Mouse (Mus musculus) kidney, postnatal 0 days (tissue): ENCODE measurements around the gene Gm49342. TPM values are rescaled to one million over a fixed set of nuclear protein-coding genes. Genes with fewer than 3 reads are reported as not detected.
A peak's percentile ranks its signal among the peaks of the same experiment; 100 is the strongest.
"Not testable (repeated sequence)": the region's sequence is repeated elsewhere in the genome, so short reads cannot be mapped to it uniquely, and the experiment has no call there.

Experiments used
- ATAC-seq: fragments of 200-750 bp; cut with Nextera tagmentation; replicated peaks from 2 replicates; pipeline ENCODE4 v1.8.0; 2017; ENCODE audit warnings: low read depth, moderate number of reproducible peaks, moderate TSS enrichment, moderate library complexity; ENCODE audit not compliant: low FRiP score
- DNase-seq: peaks from one replicate; pipeline ENCODE4 v3.0.0-alpha.2; 2016; ENCODE audit warnings: low spot score
- H3K27ac ChIP-seq: fragments of 300-500 bp; sonication (generic); 2 replicates; pipeline ENCODE4 v1.5.1; 2014; ENCODE audit warnings: mild to moderate bottlenecking
- H3K27me3 ChIP-seq: fragments of 300-500 bp; sonication (generic); 2 replicates; pipeline ENCODE4 v1.6.1; 2014; ENCODE audit warnings: low read length, mixed read lengths; ENCODE audit not compliant: insufficient read depth
- H3K36me3 ChIP-seq: fragments of 300-500 bp; sonication (generic); 2 replicates; pipeline ENCODE4 v1.6.1; 2014; ENCODE audit warnings: low read length, mixed read lengths; ENCODE audit not compliant: insufficient read depth
- H3K4me1 ChIP-seq: fragments of 300-500 bp; sonication (generic); replicated peaks from 2 replicates; pipeline ENCODE4 v1.6.1; 2014; ENCODE audit warnings: antibody characterized with exemption, low read length, mixed read lengths; ENCODE audit not compliant: insufficient read depth
- H3K4me2 ChIP-seq: fragments of 300-500 bp; sonication (generic); 2 replicates; pipeline ENCODE4 v1.6.1; 2014; ENCODE audit warnings: mild to moderate bottlenecking, low read length, moderate library complexity, mixed read lengths
- H3K4me3 ChIP-seq: fragments of 300-500 bp; sonication (generic); replicated peaks from 2 replicates; pipeline ENCODE4 v1.5.1; 2014; ENCODE audit warnings: low read depth, low read length
- H3K9ac ChIP-seq: fragments of 300-500 bp; sonication (generic); 2 replicates; pipeline ENCODE4 v1.6.1; 2014; ENCODE audit warnings: low read depth, low read length
- H3K9me3 ChIP-seq: fragments of 300-500 bp; sonication (generic); replicated peaks from 2 replicates; pipeline ENCODE4 v1.6.1; 2016; ENCODE audit warnings: low read length, inconsistent platforms, mixed read lengths
- CTCF ChIP-seq: IDR thresholded peaks from 2 replicates; pipeline ENCODE4 v1.5.1; 2016; ENCODE audit warnings: antibody characterized with exemption, low read depth, mild to moderate bottlenecking, moderate library complexity
- WGBS: fragments of 180-500 bp; shearing (Covaris S2); extraction: QIAGEN DNeasy Blood & Tissue Kit; methylation state at CpG from one replicate; pipeline ENCODE4 v1.1.7; 2014; 5-methylcytosine and 5-hydroxymethylcytosine counted together
- polyA plus RNA-seq: library from polyadenylated mRNA; unstranded; fragments of >200 nt; fragmentation: Nextera tagmentation; extraction: Ambion mirVana; gene quantifications from 2 replicates; pipeline ENCODE4 v1.2.1, GENCODE M21; 2015

Gm49342 gene
- polyA plus RNA-seq, 1 experiment from 2014 or later, result not detected

DNA sequence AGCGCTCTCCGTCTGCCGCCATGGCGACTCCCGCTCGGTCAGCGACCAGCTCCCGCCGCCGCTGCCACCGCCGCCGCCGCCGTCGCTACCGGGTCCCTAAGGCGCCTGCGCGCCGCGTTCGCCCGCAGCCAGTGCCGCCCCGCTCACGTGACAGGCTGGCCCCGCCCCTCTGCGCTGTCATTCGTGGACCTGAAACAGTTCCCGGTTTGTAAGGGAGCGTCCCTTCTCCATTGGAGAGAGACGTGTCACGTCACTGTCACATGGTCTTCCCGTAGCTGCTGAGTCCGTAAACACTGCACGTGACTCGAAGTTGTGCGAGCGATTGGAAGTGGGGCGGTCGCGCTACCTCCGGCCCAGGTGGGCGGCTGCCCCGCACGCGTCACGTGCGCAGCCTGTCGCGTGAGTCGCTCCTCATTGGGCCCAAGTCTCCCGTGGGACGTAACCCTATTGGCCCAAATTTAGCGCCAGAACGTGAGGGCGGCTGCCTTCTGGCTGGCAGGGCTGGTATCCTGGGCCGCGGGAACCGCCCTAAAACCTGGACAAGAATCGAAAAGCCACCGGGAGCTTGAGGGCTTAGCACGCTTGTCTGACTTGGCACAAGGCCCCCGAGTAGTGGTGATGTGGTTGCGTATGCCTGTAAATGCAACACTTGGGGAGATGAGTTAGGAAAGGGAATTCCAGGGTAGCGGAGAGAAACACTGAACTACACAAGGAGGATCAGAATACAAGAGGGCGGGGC is 13.4 kb upstream of the Gm49342 start, which contains the start of the genes Pip4p1 and Pnp:
Pip4p1 (minus strand) TSS at position 103 of the 739 bp plus-strand sequence.
Pnp (plus strand) TSS at position 329 of the 739 bp plus-strand sequence.
- Histone ChIP-seq H3K27ac (peak within 1 kb of the TSS; percentile 87), H3K9ac (peak within 1 kb of the TSS; percentile 94), H3K36me3 (peaks cover 23% of the 10 kb centered on the region), H3K4me3 (peak within 1 kb of the TSS; percentile 88), H3K4me2 (peak within 1 kb of the TSS; percentile 84), H3K4me1 (0 out of 2 replicates have a peak, but pooled peaks cover 2% of the 10 kb centered on the region), H3K9me3 (no peaks in the 10 kb centered on the region), H3K27me3 (no peaks in the 10 kb centered on the region)
- peak; percentile 99 for DNase-seq
- under 1% methylated on average over 68 of the region's 68 CpGs for WGBS
- TF ChIP-seq CTCF, result no peak
- peak; percentile 100 for ATAC-seq

DNA sequence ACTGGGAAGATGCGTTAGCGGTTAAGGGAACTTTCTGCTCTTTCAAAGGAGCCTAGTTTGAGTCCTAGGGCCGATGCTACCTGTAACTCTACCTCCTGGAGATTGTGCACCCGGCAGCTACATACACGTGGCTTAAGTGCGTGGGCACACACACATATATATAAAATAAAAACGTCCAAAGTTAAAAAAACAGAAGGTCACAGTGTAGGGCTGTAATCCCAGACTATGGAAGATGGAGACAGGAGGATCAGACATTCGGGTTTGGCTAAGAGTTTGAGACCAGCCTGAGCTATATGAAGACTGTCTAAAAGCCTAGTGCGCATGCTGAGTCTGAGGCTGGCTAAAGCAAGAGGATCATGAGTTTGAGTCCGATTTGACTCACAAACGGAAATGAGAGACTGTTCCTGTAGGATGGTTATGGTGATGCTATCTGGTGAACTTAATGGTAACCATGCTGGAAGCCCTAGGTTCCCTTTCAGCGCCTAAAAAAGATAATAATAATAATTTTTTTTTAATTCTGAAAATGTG is 12.8 kb upstream of the Gm49342 start:
- DNase-seq, result no peak
- Histone ChIP-seq H3K9ac (peak overlapping the region; percentile 15; the same call in 1 of the 2 replicates), H3K36me3 (peaks cover 21% of the 10 kb centered on the region), H3K9me3 (no peaks in the 10 kb centered on the region), H3K4me2 (peak overlapping the region; percentile 61), H3K27me3 (no peaks in the 10 kb centered on the region), H3K4me1 (no peaks in the 10 kb centered on the region), H3K4me3 (peak overlapping the region; percentile 88), H3K27ac (peak overlapping the region; percentile 65)
- 5% methylated on average over 12 of the region's 12 CpGs for WGBS
- ATAC-seq, result no peak
- TF ChIP-seq CTCF, result no peak

DNA sequence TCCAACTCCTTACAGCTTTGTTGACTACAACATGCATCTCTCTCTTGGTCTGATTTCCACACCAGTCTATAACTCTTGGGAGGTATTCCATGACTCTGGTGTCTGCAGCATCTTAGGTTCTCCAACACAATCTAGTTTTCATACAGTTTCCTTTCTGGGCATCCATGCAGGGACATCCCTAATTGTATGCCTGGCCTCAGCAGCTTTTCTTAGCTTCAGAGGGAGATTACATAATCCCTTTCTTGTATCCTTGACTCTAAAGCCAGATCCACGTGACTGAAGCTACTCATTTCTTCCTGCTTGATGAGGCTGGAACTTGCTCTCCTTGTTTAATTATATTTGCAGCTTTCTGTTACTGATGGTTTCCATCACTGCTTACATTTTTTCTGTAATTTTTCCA is 7.7 kb upstream of the Gm49342 start:
- no peak for DNase-seq
- no peaks in the 10 kb centered on the region for H3K4me1 ChIP-seq
- no peaks in the 10 kb centered on the region for H3K36me3 ChIP-seq
- WGBS, result 64% methylated on average over 1 of the region's 1 CpGs
- H3K4me3 ChIP-seq, result no peak overlapping the region
- no peaks in the 10 kb centered on the region for H3K27me3 ChIP-seq
- H3K27ac ChIP-seq, result no peak overlapping the region
- ATAC-seq, result no peak
- no peaks in the 10 kb centered on the region for H3K9me3 ChIP-seq
- H3K4me2 ChIP-seq, result no peak overlapping the region
- TF ChIP-seq CTCF, result no peak
- no peak overlapping the region for H3K9ac ChIP-seq

GRCm38 (mm10) chr14:50938119-50938908 is 6.0 kb upstream of the Gm49342 start:
- H3K4me3 ChIP-seq, result no peak overlapping the region
- H3K9me3 ChIP-seq, result no peaks in the 10 kb centered on the region
- H3K4me1 ChIP-seq, result no peaks in the 10 kb centered on the region
- H3K4me2 ChIP-seq, result no peak overlapping the region
- no peak overlapping the region for H3K27ac ChIP-seq
- ATAC-seq (no peak), DNase-seq (no peak)
- no peaks in the 10 kb centered on the region for H3K27me3 ChIP-seq
- TF ChIP-seq CTCF, result no peak
- H3K36me3 ChIP-seq, result no peaks in the 10 kb centered on the region
- no peak overlapping the region for H3K9ac ChIP-seq
- WGBS, result 85% methylated on average over 3 of the region's 3 CpGs

- no peaks in the 10 kb centered on the region for H3K4me1 ChIP-seq
- no peak overlapping the region for H3K4me2 ChIP-seq
- H3K36me3 ChIP-seq, result no peaks in the 10 kb centered on the region
- H3K9ac ChIP-seq, result no peak overlapping the region
- no peak overlapping the region for H3K27ac ChIP-seq
- ATAC-seq (no peak), DNase-seq (no peak)
- 52% methylated on average over 2 of the region's 2 CpGs for WGBS
- H3K9me3 ChIP-seq, result no peaks in the 10 kb centered on the region
- H3K4me3 ChIP-seq, result no peak overlapping the region
- TF ChIP-seq CTCF, result no peak
- no peaks in the 10 kb centered on the region for H3K27me3 ChIP-seq
Measured at GRCm38 (mm10) chr14:50938940-50939339, 5.4 kb upstream of the Gm49342 start.

DNA sequence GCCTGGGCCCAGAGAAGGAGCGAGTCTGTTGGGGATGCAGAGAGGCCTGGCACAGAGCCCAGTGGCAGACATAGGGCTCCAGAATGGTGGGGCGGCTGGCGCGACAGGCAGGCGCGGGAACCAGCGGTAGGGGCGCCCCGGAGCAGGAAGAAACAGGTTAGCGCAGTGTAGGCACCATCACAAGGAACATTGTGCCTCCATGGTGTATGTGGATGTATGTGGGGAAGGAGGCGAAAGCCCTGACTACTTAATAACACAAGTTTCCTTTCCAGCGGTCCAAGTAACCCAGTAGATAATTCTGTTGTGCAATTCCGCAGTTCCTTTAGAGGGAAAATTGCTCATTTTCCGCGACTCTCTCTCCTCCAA is 334 bp downstream of the Gm49342 start:
- H3K4me1 ChIP-seq, H3K27me3 ChIP-seq, H3K36me3 ChIP-seq, H3K9me3 ChIP-seq: not testable (repeated sequence)
- peak overlapping the region; percentile 69 for H3K4me2 ChIP-seq
- peak; percentile 96 for ATAC-seq
- peak overlapping the region; percentile 43 for H3K9ac ChIP-seq
- DNase-seq, result peak; percentile 44
- peak; percentile 50 for TF ChIP-seq CTCF
- H3K27ac ChIP-seq, result peak overlapping the region; percentile 89
- peak overlapping the region; percentile 49 for H3K4me3 ChIP-seq
- WGBS, result under 1% methylated on average over 14 of the region's 15 CpGs

DNA sequence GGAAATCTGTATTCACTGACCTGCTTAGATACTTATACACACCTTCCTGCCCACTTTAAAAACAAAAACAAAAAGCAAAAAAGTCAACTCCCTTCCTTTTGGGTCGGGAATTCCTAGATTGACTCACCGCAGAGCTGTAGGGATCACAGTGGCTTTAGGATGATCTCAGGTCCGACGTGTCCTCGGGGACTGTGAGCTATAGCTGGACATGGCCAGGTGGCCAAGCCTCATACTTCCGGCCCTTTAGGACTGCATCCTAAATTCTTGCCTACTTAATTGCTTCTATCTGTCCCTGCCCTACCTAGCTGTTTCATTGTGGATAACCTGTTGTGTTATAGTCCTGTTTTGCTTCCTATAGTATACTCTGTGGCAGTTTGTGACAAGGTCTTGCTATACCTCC is 764 bp downstream of the Gm49342 start:
- WGBS, result 3% methylated on average over 6 of the region's 6 CpGs
- ATAC-seq, H3K9me3 ChIP-seq, DNase-seq, H3K27me3 ChIP-seq, H3K36me3 ChIP-seq, H3K4me1 ChIP-seq: not testable (repeated sequence)
- H3K4me2 ChIP-seq, result peak overlapping the region; percentile 69
- peak overlapping the region; percentile 43 for H3K9ac ChIP-seq
- H3K4me3 ChIP-seq, result peak overlapping the region; percentile 49
- H3K27ac ChIP-seq, result peak overlapping the region; percentile 89

DNA sequence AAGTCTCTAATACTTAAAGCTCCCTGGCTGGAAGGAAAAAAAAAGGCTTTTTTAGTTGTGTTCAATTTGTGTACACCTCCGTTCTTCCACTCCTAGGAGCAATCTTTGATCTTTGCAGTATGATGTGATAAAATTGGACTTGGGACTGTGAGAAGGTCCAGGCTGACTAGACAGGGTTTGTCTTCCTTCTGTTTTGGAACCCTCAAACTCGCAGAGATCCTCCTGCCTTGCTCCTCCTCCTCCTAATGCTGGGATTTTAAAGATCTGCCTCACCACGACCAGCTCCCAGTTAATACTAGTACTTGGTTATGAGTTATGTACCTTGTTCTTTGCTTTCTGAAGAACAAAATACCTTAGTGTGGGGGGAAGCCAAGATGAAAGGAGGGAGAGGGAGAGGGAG is 1.2 kb downstream of the Gm49342 start:
- H3K9me3 ChIP-seq, DNase-seq, ATAC-seq, H3K27me3 ChIP-seq, H3K4me1 ChIP-seq, H3K36me3 ChIP-seq: not testable (repeated sequence)
- Histone ChIP-seq H3K9ac (peak overlapping the region; percentile 43; the same call in 1 of the 2 replicates), H3K4me2 (peak overlapping the region; percentile 69), H3K4me3 (peak overlapping the region; percentile 49), H3K27ac (0 out of 2 replicates have a peak overlapping the region, but pooled peaks have one; percentile 89)
- WGBS, result 9% methylated on average over 3 of the region's 3 CpGs
